Mouse (Mus musculus): ENCODE measurements at regions not wholly inside any gene's neighbourhood (a gene's known extent, or its start where the extent isn't known, plus 50 kb on each side); places are given as distances from the start of the nearest gene placed in this dataset.

- TF ChIP-seq FOSL1 (IDR thresholded peaks at IDR 0.05; ENCODE audit: insufficient read depth, low read length, poor library complexity, severe bottlenecking) (no peak), CTCF (IDR thresholded peaks at IDR 0.05; ENCODE audit: control insufficient read depth, insufficient read depth, insufficient read length) (no peak), MYOG (IDR thresholded peaks at IDR 0.05; ENCODE audit: control insufficient read depth, extremely low read depth, insufficient read length) (no peak), MAX (IDR thresholded peaks at IDR 0.05) (no peak), MYOD1 (IDR thresholded peaks at IDR 0.05; ENCODE audit: control insufficient read depth, insufficient read length, low read depth) (no peak)
Observed at GRCm38 (mm10) chr12:27201191-27201590, 141.2 kb downstream of the Sox11 start.
